Mouse (Mus musculus) MEL (cell line): ENCODE data around the gene Rufy4. TPM values are rescaled to one million over a fixed set of nuclear protein-coding genes. Genes with fewer than 3 reads are reported as not detected.

ENCODE experiments used
- DNase-seq: peaks from one replicate; pipeline ENCODE4 v3.0.0; 2011; ENCODE audit warnings: low read depth, low spot score
- H3K27ac ChIP-seq: 2 replicates; pipeline ENCODE4 v1.5.1; 2012; ENCODE audit warnings: low read depth, mild to moderate bottlenecking, control low read depth, low read length, moderate library complexity; ENCODE audit not compliant: control insufficient read depth
- H3K27me3 ChIP-seq, 2 experiments: fragments of 150-350 bp in 1 of 2; sonication (generic) in 1 of 2; 2 replicates each; pipeline ENCODE4 v1.6.1; 2012; ENCODE audit warnings: low read length in 2 of 2, mild to moderate bottlenecking in 2 of 2, improper control_type of control experiment in 1 of 2, moderate library complexity in 1 of 2; ENCODE audit not compliant: insufficient read depth in 2 of 2, control insufficient read depth in 1 of 2
- H3K36me3 ChIP-seq, 2 experiments: 2 replicates each; pipeline ENCODE4 v1.6.1; 2012 to 2014; ENCODE audit warnings: low read length in 2 of 2, improper control_type of control experiment in 1 of 2, inconsistent platforms in 1 of 2, mild to moderate bottlenecking in 1 of 2; ENCODE audit not compliant: insufficient read depth in 2 of 2, control insufficient read depth in 1 of 2
- H3K4me1 ChIP-seq, 2 experiments: fragments of 150-350 bp in 1 of 2; sonication (generic) in 1 of 2; 2 replicates each; pipeline ENCODE4 v1.6.1; 2012; ENCODE audit warnings: low read length in 2 of 2, improper control_type of control experiment in 1 of 2, mild to moderate bottlenecking in 1 of 2; ENCODE audit not compliant: insufficient read depth in 2 of 2, control insufficient read depth in 1 of 2
- H3K4me3 ChIP-seq, 2 experiments: fragments of 150-350 bp in 1 of 2; sonication (generic) in 1 of 2; 2 replicates each; pipeline ENCODE4 v1.5.1; 2012; ENCODE audit warnings: low read depth in 2 of 2, low read length in 2 of 2, mild to moderate bottlenecking in 2 of 2, moderate library complexity in 2 of 2, control low read depth in 1 of 2, improper control_type of control experiment in 1 of 2; ENCODE audit not compliant: control insufficient read depth in 1 of 2, insufficient read depth in 1 of 2
- H3K79me2 ChIP-seq: 2 replicates; pipeline ENCODE4 v1.6.1; 2012; ENCODE audit warnings: mild to moderate bottlenecking, low read length, moderate library complexity; ENCODE audit not compliant: control insufficient read depth, poor library complexity, insufficient read depth
- H3K9ac ChIP-seq: 2 replicates; pipeline ENCODE4 v1.6.1; 2012; ENCODE audit warnings: low read depth, mild to moderate bottlenecking, control low read depth, low read length, moderate library complexity; ENCODE audit not compliant: control insufficient read depth, poor library complexity, severe bottlenecking
- H3K9me3 ChIP-seq: fragments of 150-350 bp; sonication (generic); replicated peaks from 2 replicates; pipeline ENCODE4 v1.6.1; 2012; ENCODE audit warnings: mild to moderate bottlenecking, low read length, improper control_type of control experiment, moderate library complexity; ENCODE audit not compliant: insufficient read depth
- E2F4 ChIP-seq: IDR thresholded peaks from 2 replicates; pipeline ENCODE4 v1.6.1; 2011; ENCODE audit warnings: low read depth, low read length, improper control_type of control experiment, borderline replicate concordance
- ETS1 ChIP-seq: IDR thresholded peaks from 2 replicates; pipeline ENCODE4 v1.6.1; 2012; ENCODE audit warnings: low read depth, mild to moderate bottlenecking, inconsistent platforms, low read length, improper control_type of control experiment, moderate library complexity
- MAX ChIP-seq: IDR thresholded peaks from 2 replicates; pipeline ENCODE4 v1.6.1; 2011; ENCODE audit warnings: low read length, improper control_type of control experiment
- MAZ ChIP-seq: IDR thresholded peaks from 2 replicates; pipeline ENCODE4 v1.6.1; 2012; ENCODE audit warnings: low read depth, mild to moderate bottlenecking, inconsistent platforms, low read length, improper control_type of control experiment
- MYB ChIP-seq: IDR thresholded peaks from 2 replicates; pipeline ENCODE4 v1.6.1; 2011; ENCODE audit warnings: mild to moderate bottlenecking, low read depth, low read length, improper control_type of control experiment
- MYC ChIP-seq: IDR thresholded peaks from 2 replicates; pipeline ENCODE4 v1.6.1; 2011; ENCODE audit warnings: low read depth, mild to moderate bottlenecking, low read length, improper control_type of control experiment, moderate library complexity
- NRF1 ChIP-seq: IDR thresholded peaks from 2 replicates; pipeline ENCODE4 v1.6.1; 2014; ENCODE audit warnings: low read depth, mild to moderate bottlenecking, inconsistent platforms, low read length, improper control_type of control experiment, moderate library complexity; ENCODE audit not compliant: poor library complexity, insufficient read depth, severe bottlenecking
- POLR2AphosphoS2 ChIP-seq: IDR thresholded peaks from 2 replicates; pipeline ENCODE4 v1.6.1; 2011; ENCODE audit warnings: low read length, improper control_type of control experiment
- POLR2AphosphoS5 ChIP-seq: IDR thresholded peaks from 2 replicates; pipeline ENCODE4 v1.6.1; 2012; ENCODE audit warnings: low read depth, borderline replicate concordance, mild to moderate bottlenecking, inconsistent platforms, low read length, moderate library complexity, mixed read lengths
- SIN3A ChIP-seq: IDR thresholded peaks from 2 replicates; pipeline ENCODE4 v1.6.1; 2012; ENCODE audit warnings: low read length, improper control_type of control experiment, inconsistent platforms
- TAL1 ChIP-seq: IDR thresholded peaks from 2 replicates; pipeline ENCODE4 v1.6.1; 2012; ENCODE audit warnings: mild to moderate bottlenecking, inconsistent platforms, low read length, moderate library complexity, mixed read lengths
- TBP ChIP-seq: IDR thresholded peaks from 2 replicates; pipeline ENCODE4 v1.8.0; 2011; ENCODE audit warnings: low read depth, low read length, improper control_type of control experiment
- ZC3H11A ChIP-seq: IDR thresholded peaks from 2 replicates; pipeline ENCODE4 v1.6.1; 2012; ENCODE audit warnings: low read depth, mild to moderate bottlenecking, inconsistent platforms, low read length, improper control_type of control experiment
- ZKSCAN1 ChIP-seq: IDR thresholded peaks from 2 replicates; pipeline ENCODE4 v1.6.1; 2012; ENCODE audit warnings: low read depth, mild to moderate bottlenecking, inconsistent platforms, low read length, improper control_type of control experiment, moderate library complexity
- polyA plus RNA-seq, 2 experiments: library from polyadenylated mRNA; stranded (reverse) in 1 of 2; unstranded in 1 of 2; fragments of >175 nt in 1 of 2; fragments of >200 nt in 1 of 2; gene quantifications; 2 replicates each; pipeline versions ENCODE4 v1.2.1 to v1.2.4; 2012; ENCODE audit warnings: low replicate concordance in 2 of 2, low read depth in 1 of 2; ENCODE audit not compliant: insufficient read length in 2 of 2, insufficient read depth in 1 of 2, missing spikeins in 1 of 2
- total RNA-seq: library from RNA; depleted of rRNA; stranded (reverse); fragments of 300-350 nt; gene quantifications from 2 replicates; pipeline ENCODE4 v1.2.3, GENCODE M21; 2012

The Rufy4 gene
- total and polyA plus RNA-seq, 3 experiments = 0.04 to 0.10 TPM; not detected in 1

DNA sequence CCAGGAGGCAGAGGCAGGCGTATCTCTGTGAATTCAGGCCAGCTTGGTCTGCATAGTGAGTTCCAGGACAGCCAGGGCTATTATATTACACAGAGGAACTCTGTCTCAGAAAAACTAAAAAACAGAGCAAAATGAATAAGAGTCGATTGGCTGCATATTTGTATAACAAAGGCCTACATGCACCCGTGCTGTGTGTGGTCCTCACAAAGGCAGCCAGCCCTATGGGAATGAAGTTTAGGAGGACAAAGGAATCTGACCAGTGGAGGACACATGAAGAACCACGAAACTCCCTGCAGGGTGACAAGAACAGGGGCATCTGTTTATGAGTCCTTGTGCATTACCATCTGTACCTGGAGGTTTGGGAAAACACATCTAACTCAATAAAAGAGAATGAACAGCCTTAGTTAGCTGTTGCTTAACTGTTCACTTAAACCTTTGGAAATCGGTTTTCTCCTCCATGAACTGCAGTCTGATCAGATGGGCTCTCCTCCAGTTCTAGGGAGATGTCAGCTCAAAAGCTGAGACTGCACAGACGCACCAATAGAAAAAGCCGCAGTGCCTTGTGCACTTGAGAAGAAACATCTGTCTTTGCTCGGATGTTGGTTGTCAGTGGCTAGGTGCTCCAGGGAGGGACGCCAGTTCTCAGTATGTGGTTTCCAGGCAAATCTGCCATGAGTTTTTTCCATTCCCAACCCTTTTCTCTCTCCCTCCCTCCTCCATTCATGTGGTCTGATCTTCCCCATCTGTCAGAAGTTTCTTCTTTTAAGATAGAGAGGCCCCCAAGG is 54.5 kb downstream of the Rufy4 start:
- Histone ChIP-seq H3K9me3 (no peaks in the 10 kb centered on the region), H3K4me1 (peaks cover 0 to 4% of the 10 kb centered on the region in 2 experiments; a peak in 3 of 4 replicates), H3K4me3 (no peak overlapping the region), H3K27me3 (no peaks in the 10 kb centered on the region), H3K27ac (no peak overlapping the region), H3K79me2 (no peaks in the 10 kb centered on the region), H3K9ac (no peak overlapping the region), H3K36me3 (peaks cover 0 to 8% of the 10 kb centered on the region in 2 experiments; a peak in 1 of 4 replicates)
- DNase-seq = no peak
- TF ChIP-seq E2F4 (no peak), ETS1 (no peak), ZKSCAN1 (no peak), MYC (no peak), POLR2AphosphoS2 (no peak), SIN3A (no peak)

DNA sequence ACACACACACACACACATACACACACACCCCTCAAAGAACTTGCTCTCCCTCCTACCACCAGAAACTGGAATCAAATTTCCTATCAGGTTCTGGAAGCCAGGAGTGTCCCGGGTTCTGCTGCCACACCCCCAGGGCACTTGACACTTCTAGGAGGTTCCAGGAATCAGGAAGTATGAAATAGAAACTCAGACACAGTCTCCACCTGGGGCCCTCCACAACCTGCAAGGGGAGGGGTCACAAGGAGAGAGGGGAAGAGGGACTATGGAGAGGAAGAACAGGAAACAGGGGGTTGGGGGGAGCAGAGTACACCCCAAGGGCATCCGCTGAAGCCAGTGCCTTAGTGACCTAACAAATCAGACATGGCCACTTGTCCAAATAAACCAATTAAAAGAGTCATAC is 56.1 kb downstream of the Rufy4 start:
- peaks cover 0 to 3% of the 10 kb centered on the region in 2 experiments; a peak in 1 of 4 replicates for H3K36me3 ChIP-seq
- TF ChIP-seq E2F4 (no peak), MAX (no peak), ZC3H11A (no peak), TBP (no peak), SIN3A (no peak), MAZ (no peak), NRF1 (no peak), TAL1 (no peak), POLR2AphosphoS5 (no peak), MYB (no peak)
- TF ChIP-seq, all 39 proteins: peak for 0
- H3K79me2 ChIP-seq = no peaks in the 10 kb centered on the region
- H3K4me3 ChIP-seq = no peak overlapping the region
- DNase-seq = no peak
- H3K4me1 ChIP-seq = peaks cover 0 to 3% of the 10 kb centered on the region in 2 experiments; a peak in 3 of 4 replicates
- H3K27me3 ChIP-seq = no peaks in the 10 kb centered on the region
- no peaks in the 10 kb centered on the region for H3K9me3 ChIP-seq
- H3K9ac ChIP-seq = no peak overlapping the region
- no peak overlapping the region for H3K27ac ChIP-seq
